Mouse (Mus musculus) heart, embryonic 15.5 days (tissue): ENCODE measurements around the gene Tom1l2. TPM values are rescaled to one million over a fixed set of nuclear protein-coding genes. Genes with fewer than 3 reads are reported as not detected.

Source experiments
- ATAC-seq: fragments of 200-750 bp; cut with Nextera tagmentation; replicated peaks from 2 replicates; pipeline ENCODE4 v1.8.0; 2017; ENCODE audit warnings: low read depth, moderate TSS enrichment; ENCODE audit not compliant: insufficient number of reproducible peaks, insufficient read depth, low FRiP score
- H3K27ac ChIP-seq: fragments of 300-500 bp; sonication (generic); 2 replicates; pipeline ENCODE4 v1.5.1; 2015; ENCODE audit warnings: mild to moderate bottlenecking, inconsistent platforms
- H3K27me3 ChIP-seq: fragments of 300-500 bp; sonication (generic); 2 replicates; pipeline ENCODE4 v1.6.1; 2015; ENCODE audit warnings: inconsistent platforms
- H3K36me3 ChIP-seq: fragments of 300-500 bp; sonication (generic); 2 replicates; pipeline ENCODE4 v1.6.1; 2015; ENCODE audit warnings: mild to moderate bottlenecking, inconsistent platforms
- H3K4me1 ChIP-seq: fragments of 300-500 bp; sonication (generic); replicated peaks from 2 replicates; pipeline ENCODE4 v1.6.1; 2015; ENCODE audit warnings: inconsistent platforms
- H3K4me2 ChIP-seq: fragments of 300-500 bp; sonication (generic); 2 replicates; pipeline ENCODE4 v1.6.1; 2015; ENCODE audit warnings: inconsistent platforms, mild to moderate bottlenecking, moderate library complexity
- H3K4me3 ChIP-seq: fragments of 300-500 bp; sonication (generic); 2 replicates; pipeline ENCODE4 v1.5.1; 2015; ENCODE audit warnings: mild to moderate bottlenecking, inconsistent platforms
- H3K9ac ChIP-seq: fragments of 300-500 bp; sonication (generic); 2 replicates; pipeline ENCODE4 v1.6.1; 2015; ENCODE audit warnings: mild to moderate bottlenecking, inconsistent platforms
- H3K9me3 ChIP-seq: fragments of 300-500 bp; sonication (generic); replicated peaks from 2 replicates; pipeline ENCODE4 v1.6.1; 2016; ENCODE audit warnings: inconsistent platforms
- WGBS: fragments of 180-500 bp; shearing (Covaris S2); methylation state at CpG from one replicate; pipeline ENCODE4 v1.1.7; 2015; ENCODE audit warnings: mixed read lengths; 5-methylcytosine and 5-hydroxymethylcytosine counted together
- polyA plus RNA-seq: library from polyadenylated mRNA; unstranded; fragments of >200 nt; fragmentation: Nextera tagmentation; extraction: Ambion mirVana; gene quantifications from 2 replicates; pipeline ENCODE4 v1.2.1, GENCODE M21; 2015

Gene Tom1l2
- polyA plus RNA-seq: 30.0 and 37.8 TPM in 2 replicates

- ATAC-seq: peak; percentile 99
- Histone ChIP-seq H3K4me1 (peaks cover 26% of the 10 kb centered on the region), H3K27me3 (no peaks in the 10 kb centered on the region), H3K36me3 (no peaks in the 10 kb centered on the region), H3K9ac (peak within 1 kb of the TSS; percentile 74), H3K4me3 (peak within 1 kb of the TSS; percentile 72), H3K9me3 (no peaks in the 10 kb centered on the region), H3K27ac (peak within 1 kb of the TSS; percentile 89), H3K4me2 (peak within 1 kb of the TSS; percentile 82)
- under 1% methylated on average over 57 of the region's 57 CpGs for WGBS
Observed at GRCm38 (mm10) chr11:60352559-60353411, at the start of gene Tom1l2, which contains the start of gene Drc3. Gene Tom1l2, minus strand, starts transcription at chr11:60352905. Gene Drc3, plus strand, starts transcription at chr11:60353329.

- 84% methylated on average over 2 of the region's 2 CpGs for WGBS
Observed at GRCm38 (mm10) chr11:60397172-60397571, 44.5 kb upstream of the Tom1l2 start.

GRCm38 (mm10) chr11:60396546-60396945 is 43.8 kb upstream of the Tom1l2 start:
- Histone ChIP-seq H3K27me3 (no peaks in the 10 kb centered on the region), H3K4me1 (no peaks in the 10 kb centered on the region), H3K9ac (no peak overlapping the region), H3K9me3 (no peaks in the 10 kb centered on the region), H3K4me2 (no peak overlapping the region), H3K27ac (no peak overlapping the region), H3K36me3 (peaks cover 12% of the 10 kb centered on the region), H3K4me3 (no peak overlapping the region)
- WGBS: 53% methylated on average over 6 of the region's 6 CpGs
- no peak for ATAC-seq

More at GRCm38 (mm10) chr11:60397172-60397571, 44.5 kb upstream of the Tom1l2 start:
- Histone ChIP-seq H3K27me3 (no peaks in the 10 kb centered on the region), H3K4me3 (no peak overlapping the region), H3K9me3 (no peaks in the 10 kb centered on the region), H3K27ac (no peak overlapping the region), H3K4me2 (no peak overlapping the region), H3K4me1 (no peaks in the 10 kb centered on the region), H3K9ac (no peak overlapping the region), H3K36me3 (peaks cover 17% of the 10 kb centered on the region)
- ATAC-seq: no peak

GRCm38 (mm10) chr11:60391346-60391745 is 38.6 kb upstream of the Tom1l2 start:
- no peak overlapping the region for H3K4me3 ChIP-seq
- H3K9me3 ChIP-seq: no peaks in the 10 kb centered on the region
- no peak overlapping the region for H3K9ac ChIP-seq
- no peak for ATAC-seq
- no peaks in the 10 kb centered on the region for H3K36me3 ChIP-seq
- WGBS: 74% methylated on average over 6 of the region's 6 CpGs
- no peaks in the 10 kb centered on the region for H3K4me1 ChIP-seq
- H3K4me2 ChIP-seq: no peak overlapping the region
- H3K27me3 ChIP-seq: no peaks in the 10 kb centered on the region
- H3K27ac ChIP-seq: no peak overlapping the region

DNA sequence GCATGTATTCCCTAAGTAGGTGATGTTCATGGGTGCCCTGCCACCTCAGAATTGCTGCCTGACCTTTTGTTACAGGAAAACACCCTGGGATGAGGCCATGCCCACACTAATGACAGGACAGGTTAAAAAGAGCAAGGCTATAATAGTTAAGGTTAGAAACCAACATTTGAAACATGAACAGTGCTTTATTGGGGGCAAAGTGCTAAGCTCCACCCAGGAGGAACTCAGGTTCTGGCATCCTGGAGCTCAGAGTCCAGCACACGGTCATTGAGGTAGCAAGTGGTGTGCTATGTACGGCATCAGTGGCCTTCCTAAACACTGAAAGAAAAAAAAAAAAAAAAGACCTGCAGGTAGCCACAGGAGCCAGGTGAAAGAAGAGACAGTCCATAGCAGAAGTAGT is 35.2 kb upstream of the Tom1l2 start:
- Histone ChIP-seq H3K27me3 (peaks cover 4% of the 10 kb centered on the region; the same call in 1 of the 2 replicates), H3K9me3 (no peaks in the 10 kb centered on the region), H3K4me2 (no peak overlapping the region), H3K4me1 (peaks cover 6% of the 10 kb centered on the region), H3K36me3 (no peaks in the 10 kb centered on the region), H3K9ac (no peak overlapping the region), H3K27ac (no peak overlapping the region), H3K4me3 (no peak overlapping the region)
- ATAC-seq: no peak
- 85% methylated on average over 2 of the region's 2 CpGs for WGBS

GRCm38 (mm10) chr11:60385946-60386345 is 33.2 kb upstream of the Tom1l2 start:
- Histone ChIP-seq H3K36me3 (no peaks in the 10 kb centered on the region), H3K27ac (no peak overlapping the region), H3K4me1 (peaks cover 9% of the 10 kb centered on the region), H3K4me2 (no peak overlapping the region), H3K9ac (no peak overlapping the region), H3K4me3 (no peak overlapping the region), H3K27me3 (peaks cover 4% of the 10 kb centered on the region; the same call in 1 of the 2 replicates), H3K9me3 (no peaks in the 10 kb centered on the region)
- 67% methylated on average over 5 of the region's 5 CpGs for WGBS
- ATAC-seq: no peak

DNA sequence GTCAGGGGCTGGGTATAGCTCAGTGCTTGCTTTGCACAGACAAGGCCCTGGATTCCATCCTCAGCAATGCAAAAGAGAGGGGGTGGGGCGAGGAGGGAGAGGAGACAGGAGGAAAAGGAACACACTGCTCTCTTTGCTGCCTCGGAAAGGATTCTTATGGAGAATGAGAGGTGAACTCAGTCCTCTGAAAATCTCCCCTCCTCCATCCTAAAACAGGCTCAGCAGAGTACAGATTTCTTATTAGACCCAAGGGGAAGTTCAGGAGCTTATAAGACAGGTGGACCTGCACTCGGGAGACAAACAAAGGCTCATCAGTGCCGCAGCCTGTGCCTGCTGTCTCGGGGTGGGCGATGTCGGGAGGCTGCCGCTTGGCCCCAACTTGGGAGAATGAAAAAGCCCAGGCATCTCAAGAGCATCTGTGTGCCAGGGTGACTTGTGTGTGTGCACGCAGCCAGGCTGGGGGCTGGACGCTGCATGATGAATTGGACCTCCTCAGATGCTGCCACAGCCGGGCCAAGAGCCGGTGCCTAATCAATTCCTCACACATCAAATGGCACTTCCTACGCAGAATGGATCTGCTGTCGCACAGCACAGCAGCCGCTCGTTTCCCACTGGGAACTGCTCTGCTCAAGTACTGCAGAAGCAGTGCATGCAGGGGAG is 32.2 kb upstream of the Tom1l2 start:
- Histone ChIP-seq H3K4me1 (peaks cover 9% of the 10 kb centered on the region), H3K27me3 (peaks cover 4% of the 10 kb centered on the region; the same call in 1 of the 2 replicates), H3K4me3 (no peak overlapping the region), H3K27ac (no peak overlapping the region), H3K4me2 (0 out of 2 replicates have a peak overlapping the region, but pooled peaks have one; percentile 7), H3K9me3 (no peaks in the 10 kb centered on the region), H3K9ac (no peak overlapping the region), H3K36me3 (no peaks in the 10 kb centered on the region)
- WGBS: 16% methylated on average over 16 of the region's 16 CpGs
- no peak for ATAC-seq

GRCm38 (mm10) chr11:60383518-60383917 is 30.8 kb upstream of the Tom1l2 start:
- Histone ChIP-seq H3K4me1 (peaks cover 9% of the 10 kb centered on the region), H3K9ac (no peak overlapping the region), H3K27me3 (peaks cover 4% of the 10 kb centered on the region; the same call in 1 of the 2 replicates), H3K36me3 (no peaks in the 10 kb centered on the region), H3K4me3 (no peak overlapping the region), H3K27ac (no peak overlapping the region), H3K9me3 (no peaks in the 10 kb centered on the region), H3K4me2 (no peak overlapping the region)
- ATAC-seq: no peak
- WGBS: 83% methylated on average over 6 of the region's 6 CpGs

GRCm38 (mm10) chr11:60374481-60374880 is 21.8 kb upstream of the Tom1l2 start:
- H3K9me3 ChIP-seq: no peaks in the 10 kb centered on the region
- H3K9ac ChIP-seq: no peak overlapping the region
- ATAC-seq: no peak
- 82% methylated on average over 6 of the region's 6 CpGs for WGBS
- H3K36me3 ChIP-seq: no peaks in the 10 kb centered on the region
- no peak overlapping the region for H3K4me2 ChIP-seq
- no peaks in the 10 kb centered on the region for H3K4me1 ChIP-seq
- no peak overlapping the region for H3K27ac ChIP-seq
- H3K4me3 ChIP-seq: no peak overlapping the region
- H3K27me3 ChIP-seq: no peaks in the 10 kb centered on the region

GRCm38 (mm10) chr11:60370431-60370830 is 17.7 kb upstream of the Tom1l2 start:
- no peaks in the 10 kb centered on the region for H3K9me3 ChIP-seq
- H3K9ac ChIP-seq: no peak overlapping the region
- no peaks in the 10 kb centered on the region for H3K36me3 ChIP-seq
- H3K27ac ChIP-seq: no peak overlapping the region
- H3K4me1 ChIP-seq: peaks cover 11% of the 10 kb centered on the region
- WGBS: 79% methylated on average over 13 of the region's 13 CpGs
- H3K4me2 ChIP-seq: no peak overlapping the region
- H3K27me3 ChIP-seq: no peaks in the 10 kb centered on the region; the same call in 1 of the 2 replicates
- no peak for ATAC-seq
- no peak overlapping the region for H3K4me3 ChIP-seq

GRCm38 (mm10) chr11:60369448-60369847 is 16.7 kb upstream of the Tom1l2 start:
- Histone ChIP-seq H3K9me3 (no peaks in the 10 kb centered on the region), H3K4me2 (no peak overlapping the region), H3K4me1 (peaks cover 11% of the 10 kb centered on the region), H3K4me3 (no peak overlapping the region), H3K9ac (no peak overlapping the region), H3K27ac (no peak overlapping the region), H3K36me3 (no peaks in the 10 kb centered on the region), H3K27me3 (no peaks in the 10 kb centered on the region; the same call in 1 of the 2 replicates)
- ATAC-seq: no peak
- 71% methylated on average over 4 of the region's 4 CpGs for WGBS
